Mouse (Mus musculus) G1E (cell line): ENCODE results near the gene Gpr4.

Experiments
- CTCF ChIP-seq: IDR thresholded peaks from 2 replicates; pipeline ENCODE4 v1.5.1; 2012; ENCODE audit warnings: low read depth, low read length, inconsistent platforms, mixed read lengths
- GATA1 ChIP-seq: IDR thresholded peaks from 2 replicates; pipeline ENCODE4 v1.6.1; 2012; ENCODE audit warnings: borderline replicate concordance, low read length, inconsistent platforms, mixed read lengths

- TF ChIP-seq GATA1 (no peak), CTCF (no peak)
Observed at GRCm38 (mm10) chr7:19180862-19181429, 31.4 kb upstream of the Gpr4 start.
